Mouse (Mus musculus): ENCODE measurements around the gene Gm28308.

DNA sequence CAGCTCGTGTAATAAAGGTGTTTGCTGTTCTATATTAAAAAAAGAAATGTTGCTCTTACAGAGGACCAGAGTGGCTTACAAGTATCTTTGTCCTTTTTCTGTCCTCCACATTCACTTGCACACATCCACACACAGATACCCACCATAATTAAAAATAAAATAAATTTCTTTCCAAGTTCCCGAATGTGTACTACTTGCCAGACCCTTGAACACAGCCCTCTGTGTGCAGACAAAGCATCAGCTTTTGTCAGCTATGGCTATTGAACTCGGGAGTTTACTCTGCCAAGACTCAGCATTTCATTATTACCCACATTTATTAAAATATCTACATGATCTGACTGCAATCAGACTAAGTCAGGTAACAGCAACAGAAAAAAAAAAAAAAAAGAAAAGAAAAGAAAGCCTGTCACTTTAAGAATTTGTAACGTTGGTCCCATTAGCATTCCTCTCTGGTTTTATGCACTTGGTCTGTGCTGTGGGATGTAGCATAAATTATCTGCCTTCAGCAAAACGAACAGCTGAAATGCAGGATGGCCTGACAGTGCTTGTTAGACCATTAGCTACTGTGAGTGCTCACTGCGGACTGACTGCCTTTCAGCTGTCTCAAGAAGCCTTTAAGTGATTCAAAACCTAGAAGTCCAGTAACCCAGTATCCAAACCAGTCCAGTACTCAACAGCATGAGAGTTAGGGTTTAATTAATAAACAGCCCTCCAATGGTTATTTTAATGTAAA lies 94.1 kb downstream of the Gm28308 start:
- TF ChIP-seq POLR2A (IDR thresholded peaks at IDR 0.05; ENCODE audit: insufficient read depth, low read depth, low read length) (no peak), CTCF (IDR thresholded peaks at IDR 0.05) (no peak), EP300 (IDR thresholded peaks at IDR 0.05; ENCODE audit: insufficient read depth, low read depth, low read length) (no peak)

All from heart, adult 2 months (tissue).